Mouse (Mus musculus) heart, postnatal 0 days (tissue): Measurements from ENCODE around the gene Klhl11.

ENCODE experiments used
- CTCF ChIP-seq: IDR thresholded peaks from 2 replicates; pipeline ENCODE4 v1.5.1; 2016; ENCODE audit warnings: antibody characterized with exemption, control low read depth, low read depth
- EP300 ChIP-seq: IDR thresholded peaks from 2 replicates; pipeline ENCODE4 v1.6.1; 2016; ENCODE audit warnings: antibody characterized with exemption, low read depth

GRCm38 (mm10) chr11:100414021-100414913 is 58.3 kb downstream of the Klhl11 start, which contains the start of gene P3h4:
- peak; percentile 65 for TF ChIP-seq CTCF
- TF ChIP-seq EP300: no peak; the same call in 1 of the 2 replicates
